Mouse (Mus musculus): Measurements from ENCODE around the gene Neurl3.
A peak's percentile ranks its signal among the peaks of the same experiment; 100 is the strongest.

Neurl3 gene

GRCm38 (mm10) chr1:36274455-36274854 is at the start of gene Neurl3:
Neurl3 (minus strand) TSS chr1:36274679.
- DNase-seq, result no peak

GRCm38 (mm10) chr1:36323746-36324448 is 49.4 kb upstream of the Neurl3 start:
- DNase-seq, result no peak

- no peak for DNase-seq
Measured at GRCm38 (mm10) chr1:36323076-36323475, 48.6 kb upstream of the Neurl3 start.

- DNase-seq, result no peak
Measured at GRCm38 (mm10) chr1:36321829-36322573, 47.5 kb upstream of the Neurl3 start.

- no peak for DNase-seq
Measured at GRCm38 (mm10) chr1:36321164-36321563, 46.7 kb upstream of the Neurl3 start.

GRCm38 (mm10) chr1:36315776-36316100 is 41.3 kb upstream of the Neurl3 start:
- DNase-seq, result no peak

GRCm38 (mm10) chr1:36314959-36315775 is 40.7 kb upstream of the Neurl3 start:
- no peak for DNase-seq

- DNase-seq, result no peak
Measured at GRCm38 (mm10) chr1:36309498-36309901, 35.0 kb upstream of the Neurl3 start.

GRCm38 (mm10) chr1:36308966-36309475 is 34.5 kb upstream of the Neurl3 start:
- DNase-seq, result no peak

- DNase-seq, result no peak
Measured at GRCm38 (mm10) chr1:36308451-36308901, 34.0 kb upstream of the Neurl3 start.

- peak; percentile 83 for DNase-seq
Measured at GRCm38 (mm10) chr1:36307495-36308280, 33.2 kb upstream of the Neurl3 start, which contains the start of gene Arid5a. Arid5a (plus strand) TSS chr1:36307733.

GRCm38 (mm10) chr1:36307121-36307494 is 32.6 kb upstream of the Neurl3 start:
- DNase-seq, result no peak

- no peak for DNase-seq
Measured at GRCm38 (mm10) chr1:36306120-36306519, 31.6 kb upstream of the Neurl3 start.

GRCm38 (mm10) chr1:36304764-36305163 is 30.3 kb upstream of the Neurl3 start:
- no peak for DNase-seq

- peak; percentile 83 for DNase-seq
Measured at GRCm38 (mm10) chr1:36303381-36304320, 29.2 kb upstream of the Neurl3 start.

GRCm38 (mm10) chr1:36302957-36303356 is 28.5 kb upstream of the Neurl3 start:
- DNase-seq, result no peak

- no peak for DNase-seq
Measured at GRCm38 (mm10) chr1:36302273-36302672, 27.8 kb upstream of the Neurl3 start.

- no peak for DNase-seq
Measured at GRCm38 (mm10) chr1:36300486-36300885, 26.0 kb upstream of the Neurl3 start.

GRCm38 (mm10) chr1:36299676-36300075 is 25.2 kb upstream of the Neurl3 start:
- no peak for DNase-seq

- no peak for DNase-seq
Measured at GRCm38 (mm10) chr1:36299126-36299525, 24.6 kb upstream of the Neurl3 start.

- DNase-seq, result no peak
Measured at GRCm38 (mm10) chr1:36298107-36298506, 23.6 kb upstream of the Neurl3 start.
